Mouse (Mus musculus) kidney, postnatal 0 days (tissue): ENCODE data around the gene Blnk. TPM values are rescaled to one million over a fixed set of nuclear protein-coding genes. Genes with fewer than 3 reads are reported as not detected.

ENCODE experiments used
- ATAC-seq: fragments of 200-750 bp; cut with Nextera tagmentation; replicated peaks from 2 replicates; pipeline ENCODE4 v1.8.0; 2017; ENCODE audit warnings: low read depth, moderate number of reproducible peaks, moderate TSS enrichment, moderate library complexity; ENCODE audit not compliant: low FRiP score
- DNase-seq: peaks from one replicate; pipeline ENCODE4 v3.0.0-alpha.2; 2016; ENCODE audit warnings: low spot score
- H3K27ac ChIP-seq: fragments of 300-500 bp; sonication (generic); 2 replicates; pipeline ENCODE4 v1.5.1; 2014; ENCODE audit warnings: mild to moderate bottlenecking
- H3K27me3 ChIP-seq: fragments of 300-500 bp; sonication (generic); 2 replicates; pipeline ENCODE4 v1.6.1; 2014; ENCODE audit warnings: low read length, mixed read lengths; ENCODE audit not compliant: insufficient read depth
- H3K36me3 ChIP-seq: fragments of 300-500 bp; sonication (generic); 2 replicates; pipeline ENCODE4 v1.6.1; 2014; ENCODE audit warnings: low read length, mixed read lengths; ENCODE audit not compliant: insufficient read depth
- H3K4me1 ChIP-seq: fragments of 300-500 bp; sonication (generic); replicated peaks from 2 replicates; pipeline ENCODE4 v1.6.1; 2014; ENCODE audit warnings: antibody characterized with exemption, low read length, mixed read lengths; ENCODE audit not compliant: insufficient read depth
- H3K4me2 ChIP-seq: fragments of 300-500 bp; sonication (generic); 2 replicates; pipeline ENCODE4 v1.6.1; 2014; ENCODE audit warnings: mild to moderate bottlenecking, low read length, moderate library complexity, mixed read lengths
- H3K4me3 ChIP-seq: fragments of 300-500 bp; sonication (generic); replicated peaks from 2 replicates; pipeline ENCODE4 v1.5.1; 2014; ENCODE audit warnings: low read depth, low read length
- H3K9ac ChIP-seq: fragments of 300-500 bp; sonication (generic); 2 replicates; pipeline ENCODE4 v1.6.1; 2014; ENCODE audit warnings: low read depth, low read length
- H3K9me3 ChIP-seq: fragments of 300-500 bp; sonication (generic); replicated peaks from 2 replicates; pipeline ENCODE4 v1.6.1; 2016; ENCODE audit warnings: low read length, inconsistent platforms, mixed read lengths
- CTCF ChIP-seq: IDR thresholded peaks from 2 replicates; pipeline ENCODE4 v1.5.1; 2016; ENCODE audit warnings: antibody characterized with exemption, low read depth, mild to moderate bottlenecking, moderate library complexity
- WGBS: fragments of 180-500 bp; shearing (Covaris S2); extraction: QIAGEN DNeasy Blood & Tissue Kit; methylation state at CpG from one replicate; pipeline ENCODE4 v1.1.7; 2014; 5-methylcytosine and 5-hydroxymethylcytosine counted together
- polyA plus RNA-seq: library from polyadenylated mRNA; unstranded; fragments of >200 nt; fragmentation: Nextera tagmentation; extraction: Ambion mirVana; gene quantifications from 2 replicates; pipeline ENCODE4 v1.2.1, GENCODE M21; 2015

The Blnk gene
- polyA plus RNA-seq, 1 experiment from 2014 or later = 29.9 TPM

DNA sequence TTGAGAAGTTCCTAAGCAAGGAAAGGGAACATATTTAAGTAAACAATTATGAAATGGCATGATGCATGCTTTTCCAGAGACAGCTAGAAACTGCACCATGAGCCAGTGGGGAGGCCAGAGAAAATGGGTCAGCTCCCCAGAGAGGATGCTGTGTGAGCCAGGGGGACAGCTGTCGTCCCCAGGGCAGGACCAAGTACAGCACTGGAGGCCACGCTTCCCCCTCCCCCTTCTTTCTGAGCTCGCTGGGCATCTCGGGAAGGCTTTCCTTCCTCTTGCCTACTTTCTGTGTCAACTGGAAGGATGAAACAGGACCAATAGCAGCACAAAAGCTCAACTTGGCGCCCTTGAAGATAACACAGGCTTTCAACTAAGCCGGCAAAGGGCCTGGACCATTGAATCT lies 13.0 kb upstream of the Blnk start:
- WGBS = 35% methylated on average over 6 of the region's 6 CpGs
- ATAC-seq (no peak), DNase-seq (no peak)
- H3K4me2 ChIP-seq = no peak overlapping the region
- H3K4me3 ChIP-seq = no peak overlapping the region
- H3K9me3 ChIP-seq = no peaks in the 10 kb centered on the region
- TF ChIP-seq CTCF = no peak
- no peak overlapping the region for H3K9ac ChIP-seq
- H3K36me3 ChIP-seq = no peaks in the 10 kb centered on the region
- H3K27me3 ChIP-seq = no peaks in the 10 kb centered on the region
- H3K4me1 ChIP-seq = no peaks in the 10 kb centered on the region
- H3K27ac ChIP-seq = peak overlapping the region; percentile 48; the same call in 1 of the 2 replicates

DNA sequence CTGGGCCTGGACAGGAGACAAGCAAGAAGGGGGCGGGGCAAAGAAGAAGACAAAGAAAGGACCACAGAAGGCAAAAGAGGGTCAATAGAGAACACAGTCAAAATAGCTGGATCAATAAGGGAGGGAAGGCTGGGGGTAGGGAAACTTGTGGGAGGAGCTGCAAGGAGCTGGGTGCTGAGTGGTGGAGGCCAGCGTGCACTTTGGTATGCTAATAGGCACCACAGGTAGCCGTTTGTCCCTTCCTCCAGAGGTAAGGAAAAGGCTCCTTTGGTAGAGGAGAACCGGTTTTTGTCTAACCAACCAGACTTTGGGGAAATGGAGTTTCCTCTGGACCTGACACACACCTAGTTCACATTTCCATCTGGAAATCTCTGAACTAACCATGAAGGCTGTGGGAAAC lies 12.3 kb upstream of the Blnk start:
- Histone ChIP-seq H3K4me1 (no peaks in the 10 kb centered on the region), H3K27ac (no peak overlapping the region), H3K36me3 (no peaks in the 10 kb centered on the region), H3K27me3 (no peaks in the 10 kb centered on the region), H3K9me3 (no peaks in the 10 kb centered on the region), H3K9ac (no peak overlapping the region), H3K4me2 (no peak overlapping the region), H3K4me3 (no peak overlapping the region)
- ATAC-seq (no peak), DNase-seq (no peak)
- 26% methylated on average over 4 of the region's 4 CpGs for WGBS
- no peak for TF ChIP-seq CTCF

DNA sequence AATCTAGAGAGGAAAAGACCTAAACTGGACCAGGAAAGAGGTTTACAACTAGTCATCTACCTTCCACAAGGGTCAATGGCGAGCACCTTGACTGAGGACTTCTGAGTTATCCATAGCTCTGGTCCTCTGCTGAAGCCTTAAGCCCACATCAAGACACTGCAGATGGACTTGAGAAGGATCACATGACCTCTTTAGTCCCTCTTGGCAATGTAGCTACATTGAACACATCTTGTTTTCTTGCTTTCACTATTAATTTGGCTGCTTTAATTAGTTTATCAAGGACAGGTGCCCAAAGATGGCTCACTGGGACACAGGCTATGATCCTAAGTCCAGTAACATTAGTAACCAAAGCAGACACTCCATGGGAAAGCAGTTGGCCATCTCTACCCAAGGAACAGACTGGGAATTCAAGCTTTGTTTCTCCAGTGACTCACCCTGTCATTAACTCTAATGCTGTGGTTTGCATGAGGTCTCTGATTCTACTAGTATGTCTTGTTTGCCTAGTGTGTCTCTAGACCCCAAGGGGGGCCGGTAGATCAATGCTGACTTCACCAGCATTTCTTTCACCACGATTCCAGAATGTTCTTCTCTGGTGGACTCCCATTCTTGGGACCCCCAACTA lies 9.5 kb upstream of the Blnk start:
- no peak overlapping the region for H3K27ac ChIP-seq
- H3K27me3 ChIP-seq = no peaks in the 10 kb centered on the region
- ATAC-seq = no peak
- WGBS = 91% methylated on average over 3 of the region's 3 CpGs
- no peaks in the 10 kb centered on the region for H3K36me3 ChIP-seq
- no peak for TF ChIP-seq CTCF
- no peak overlapping the region for H3K9ac ChIP-seq
- no peaks in the 10 kb centered on the region for H3K9me3 ChIP-seq
- H3K4me2 ChIP-seq = no peak overlapping the region
- no peak overlapping the region for H3K4me3 ChIP-seq
- DNase-seq = no peak
- H3K4me1 ChIP-seq = no peaks in the 10 kb centered on the region

DNA sequence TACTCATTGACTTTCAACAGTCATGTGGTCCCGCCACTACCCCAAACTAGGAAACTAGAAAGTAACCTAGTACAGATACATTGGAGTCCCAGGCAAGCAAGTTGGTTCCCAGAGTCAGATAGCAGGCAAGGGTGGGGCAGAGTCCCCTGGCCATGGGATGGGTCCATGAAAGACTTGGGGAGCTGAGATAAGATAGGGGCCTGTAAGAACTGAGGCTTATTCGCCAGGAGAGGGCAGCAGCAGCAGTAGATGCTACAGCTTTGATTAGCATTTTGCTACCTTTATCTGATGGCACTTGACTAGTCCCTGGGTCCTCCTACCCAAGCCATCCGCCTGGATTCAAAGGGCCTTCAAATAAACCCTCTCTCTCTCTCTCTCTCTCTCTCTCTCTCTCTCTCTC lies 5.2 kb upstream of the Blnk start:
- Histone ChIP-seq H3K27ac (0 out of 2 replicates have a peak overlapping the region, but pooled peaks have one; percentile 63), H3K4me1 (peaks cover 4% of the 10 kb centered on the region; the same call in 1 of the 2 replicates), H3K4me2 (no peak overlapping the region), H3K9me3 (no peaks in the 10 kb centered on the region), H3K9ac (no peak overlapping the region), H3K27me3 (no peaks in the 10 kb centered on the region), H3K36me3 (no peaks in the 10 kb centered on the region), H3K4me3 (no peak overlapping the region)
- no peak for TF ChIP-seq CTCF
- ATAC-seq (no peak), DNase-seq (no peak)
- 63% methylated on average over 3 of the region's 3 CpGs for WGBS

DNA sequence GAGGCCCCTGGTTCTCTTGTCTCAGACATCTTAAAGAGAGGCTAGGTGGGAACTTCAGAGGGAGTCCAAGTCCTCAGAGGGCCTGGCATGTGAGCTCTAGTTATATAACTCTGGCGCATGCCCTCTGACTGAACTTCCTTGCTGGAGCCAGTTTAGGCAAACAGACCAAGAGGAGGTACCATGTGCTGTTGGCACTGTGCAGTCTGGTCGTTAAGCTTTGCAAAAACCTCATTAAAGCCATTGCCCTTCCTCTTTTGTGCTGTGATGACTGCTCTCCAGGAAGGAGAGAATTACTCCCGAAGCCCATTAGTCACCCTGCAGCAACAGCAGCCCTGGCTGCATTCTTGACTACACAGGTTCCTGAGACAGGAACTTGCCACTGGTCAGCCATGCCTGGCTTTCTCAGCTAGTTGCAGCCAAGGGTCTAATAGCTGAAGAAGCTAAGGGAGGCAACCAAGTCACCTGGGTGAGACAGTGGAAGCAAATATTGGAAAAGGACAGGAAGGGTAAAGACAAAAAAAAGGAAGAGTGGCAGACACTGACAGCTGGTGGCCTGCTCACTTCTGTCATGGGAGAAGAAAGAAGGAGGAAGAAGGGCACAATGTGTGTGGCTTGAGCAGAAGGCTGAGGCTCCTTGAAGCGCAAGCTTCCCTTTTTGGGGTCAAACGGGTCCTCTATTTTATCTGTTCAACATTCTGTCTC lies 4.3 kb upstream of the Blnk start:
- ATAC-seq (no peak; the same call in 1 of the 2 replicates), DNase-seq (peak; percentile 25)
- Histone ChIP-seq H3K9ac (no peak overlapping the region), H3K4me1 (peaks cover 4% of the 10 kb centered on the region; the same call in 1 of the 2 replicates), H3K27ac (peak overlapping the region; percentile 63), H3K36me3 (no peaks in the 10 kb centered on the region), H3K9me3 (no peaks in the 10 kb centered on the region), H3K4me3 (no peak overlapping the region), H3K27me3 (no peaks in the 10 kb centered on the region), H3K4me2 (no peak overlapping the region)
- WGBS = 43% methylated on average over 5 of the region's 5 CpGs
- no peak for TF ChIP-seq CTCF

DNA sequence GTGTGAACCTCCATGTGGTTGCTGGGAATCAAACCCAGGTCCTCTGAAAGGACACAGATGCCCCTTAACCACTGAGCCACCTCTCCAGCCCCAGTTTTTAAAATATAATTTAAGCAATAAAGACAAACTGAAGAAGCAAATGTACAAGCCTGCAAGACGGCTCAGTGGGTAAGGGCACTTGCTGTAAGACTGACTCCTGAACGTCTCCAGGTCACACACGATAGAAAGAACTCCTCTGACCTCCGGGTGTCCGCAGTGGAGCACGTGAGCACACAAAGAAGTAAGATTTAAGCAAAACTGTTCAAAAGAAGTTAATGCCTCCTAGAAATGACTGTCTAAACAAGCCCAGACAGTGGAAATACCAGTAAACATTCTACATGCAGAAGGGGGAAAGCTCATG lies 2.4 kb upstream of the Blnk start:
- Histone ChIP-seq H3K27ac (peak overlapping the region; percentile 73), H3K4me1 (peaks cover 4% of the 10 kb centered on the region; the same call in 1 of the 2 replicates), H3K9ac (no peak overlapping the region), H3K27me3 (no peaks in the 10 kb centered on the region), H3K9me3 (no peaks in the 10 kb centered on the region), H3K36me3 (no peaks in the 10 kb centered on the region), H3K4me3 (no peak overlapping the region), H3K4me2 (no peak overlapping the region)
- DNase-seq = no peak
- 87% methylated on average over 6 of the region's 6 CpGs for WGBS
- no peak for TF ChIP-seq CTCF
- no peak for ATAC-seq
